Mouse (Mus musculus) brown adipose tissue, adult 24 weeks (tissue): ENCODE data around the gene Gm20929. TPM values are rescaled to one million over a fixed set of nuclear protein-coding genes. Genes with fewer than 3 reads are reported as not detected.
"Not testable (repeated sequence)": the region's sequence is repeated elsewhere in the genome, so short reads cannot be mapped to it uniquely, and the experiment has no call there.

Experiments
- H3K27ac ChIP-seq: fragments of 200-500 bp; replicated peaks from 2 replicates; pipeline ENCODE4 v1.5.1; 2012; ENCODE audit warnings: low read depth, mild to moderate bottlenecking, low read length
- H3K4me1 ChIP-seq: fragments of 200-500 bp; 2 replicates; pipeline ENCODE4 v1.6.1; 2012; ENCODE audit warnings: low read length, mixed read lengths; ENCODE audit not compliant: control insufficient read depth, insufficient read depth, insufficient read length
- H3K4me3 ChIP-seq: fragments of 200-500 bp; 2 replicates; pipeline ENCODE4 v1.5.1; 2012; ENCODE audit warnings: low read depth, mild to moderate bottlenecking, low read length, moderate library complexity; ENCODE audit not compliant: insufficient read depth
- polyA plus RNA-seq: library from polyadenylated mRNA; stranded (reverse); fragments of >200 nt; gene quantifications from 2 replicates; pipeline ENCODE4 v1.2.4, GENCODE M21; 2012; ENCODE audit not compliant: missing spikeins, insufficient read depth, insufficient read length

Gm20929 gene
- polyA plus RNA-seq, result not detected in 2 replicates

- H3K4me3 ChIP-seq, H3K4me1 ChIP-seq, H3K27ac ChIP-seq: not testable (repeated sequence)
These were observed at the start of gene Gm20929 for GRCm38 (mm10) chrY:53843649-53844048. Gene Gm20929 (plus strand): TSS chrY:53843949.
